Mouse (Mus musculus): ENCODE measurements at regions not wholly inside any gene's neighbourhood (a gene's known extent, or its start where the extent isn't known, plus 50 kb on each side); places are given as distances from the start of the nearest gene placed in this dataset.
"Not testable (repeated sequence)": the region's sequence is repeated elsewhere in the genome, so short reads cannot be mapped to it uniquely, and the experiment has no call there.

- DNase-seq (ENCODE audit: low read depth, low spot score) = no peak
These were observed 347.7 kb downstream of the Cypt12 start for GRCm38 (mm10) chr3:18295921-18296320.

- no peak for DNase-seq (ENCODE audit: low read depth, low spot score)
These were observed 350.5 kb downstream of the Cypt12 start for GRCm38 (mm10) chr3:18298699-18299098.

GRCm38 (mm10) chr3:18299502-18299901 is 351.3 kb downstream of the Cypt12 start:
- DNase-seq (ENCODE audit: low read depth, low spot score) = no peak

GRCm38 (mm10) chr3:18319433-18319832 is 371.2 kb downstream of the Cypt12 start:
- DNase-seq (ENCODE audit: low read depth, low spot score) = no peak

DNA sequence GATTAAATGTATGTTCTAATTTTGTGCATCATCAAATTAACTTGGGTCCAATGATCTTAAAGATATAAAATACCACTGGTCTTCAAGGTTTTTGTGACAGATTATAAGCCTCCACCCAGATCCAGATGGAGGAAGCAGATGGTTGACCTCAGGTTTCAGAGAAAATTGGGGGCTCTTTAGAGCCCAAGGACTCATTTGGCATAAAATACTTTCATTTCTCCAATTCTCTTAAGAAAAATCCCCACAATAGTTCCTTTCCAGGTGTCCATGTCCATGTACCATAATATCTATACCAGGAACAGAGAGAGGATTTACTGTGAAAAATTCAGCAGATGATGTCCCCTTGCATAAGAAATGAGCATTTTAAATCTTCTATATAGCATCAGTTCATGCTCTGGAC is 385.0 kb downstream of the Cypt12 start:
- DNase-seq (ENCODE audit: low read depth, low spot score) = no peak

GRCm38 (mm10) chr3:18339189-18339588 is 391.0 kb downstream of the Cypt12 start:
- DNase-seq (ENCODE audit: low read depth, low spot score) = no peak

GRCm38 (mm10) chr3:18341757-18342156 is 393.5 kb downstream of the Cypt12 start:
- no peak for DNase-seq (ENCODE audit: low read depth, low spot score)

DNA sequence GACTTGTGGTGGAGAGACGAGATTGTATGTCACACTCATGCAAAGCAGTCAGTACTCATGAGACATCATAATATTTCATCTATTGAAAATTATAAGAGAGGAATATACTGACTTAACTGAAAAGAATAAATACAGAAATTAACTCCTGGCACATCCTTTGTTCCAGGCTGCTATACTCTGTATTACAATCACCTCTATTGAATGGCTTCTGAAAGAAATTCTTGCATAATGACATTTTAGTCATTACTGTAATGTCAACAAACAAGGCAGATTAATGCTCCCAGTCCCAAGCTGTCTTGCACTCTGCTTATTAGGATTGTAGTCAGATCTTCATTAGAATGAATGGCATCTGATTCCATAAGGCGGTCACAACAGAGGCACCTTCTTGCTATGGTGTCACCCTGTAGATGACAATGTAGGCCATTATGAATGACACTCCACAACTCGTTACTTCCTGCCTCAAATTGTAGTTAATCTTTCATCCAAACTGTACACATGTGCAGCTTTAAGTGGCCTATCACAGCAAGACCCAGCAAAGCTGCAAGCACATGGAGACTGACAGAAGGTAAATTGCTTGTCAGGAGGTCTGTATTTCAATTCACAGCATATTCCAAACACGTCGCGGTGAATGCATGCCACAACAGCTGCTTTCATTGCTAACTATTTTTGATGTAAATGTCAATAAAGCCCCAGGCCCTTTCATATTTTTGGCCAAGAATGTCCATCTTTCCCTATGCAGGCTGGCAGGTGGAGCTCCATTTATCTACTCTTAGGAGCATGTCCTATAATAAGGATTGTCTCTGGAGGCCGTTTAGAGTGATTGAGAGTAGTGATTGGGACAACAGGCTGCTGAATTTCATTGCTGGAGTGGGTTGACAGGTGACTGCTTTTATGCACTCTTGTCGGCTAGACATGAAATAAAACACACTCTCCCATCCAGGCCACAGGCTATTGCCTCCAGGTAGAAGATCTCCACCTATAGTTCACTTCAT is 430.1 kb downstream of the Cypt12 start:
- no peak for DNase-seq (ENCODE audit: low read depth, low spot score)

DNA sequence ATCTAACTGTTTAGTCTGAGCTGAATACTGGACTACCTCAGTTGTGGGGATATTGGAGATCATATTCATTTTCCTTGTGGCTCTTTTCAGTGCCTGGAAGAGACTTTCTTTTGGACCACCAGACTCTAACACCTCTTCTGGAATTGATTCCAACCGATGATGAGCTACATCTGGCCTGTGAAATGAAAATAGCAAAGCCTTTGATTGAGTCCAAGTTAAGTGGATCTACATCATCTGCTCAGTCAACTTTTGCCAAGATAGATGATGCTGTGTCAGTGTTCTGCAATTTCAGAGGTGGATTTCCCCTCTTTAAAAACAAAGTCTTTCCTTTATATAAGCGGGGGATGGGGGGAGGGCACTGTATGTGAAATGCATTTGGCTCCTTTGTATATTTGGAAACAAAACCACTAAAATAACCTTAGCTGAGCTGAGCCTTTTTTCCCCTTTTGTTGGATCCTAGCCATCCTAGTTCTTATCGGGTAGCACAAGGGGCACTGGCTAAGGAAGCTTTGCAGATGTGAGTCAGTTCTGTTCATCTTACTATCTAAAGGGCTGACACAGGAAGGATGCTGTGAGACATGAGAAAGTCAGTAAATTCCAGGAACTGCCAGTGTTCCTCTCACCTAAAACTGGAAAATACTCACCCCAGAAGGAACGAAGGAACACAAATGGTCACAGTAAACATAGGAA is 473.8 kb downstream of the Cypt12 start:
- DNase-seq (ENCODE audit: low read depth, low spot score) = no peak

DNA sequence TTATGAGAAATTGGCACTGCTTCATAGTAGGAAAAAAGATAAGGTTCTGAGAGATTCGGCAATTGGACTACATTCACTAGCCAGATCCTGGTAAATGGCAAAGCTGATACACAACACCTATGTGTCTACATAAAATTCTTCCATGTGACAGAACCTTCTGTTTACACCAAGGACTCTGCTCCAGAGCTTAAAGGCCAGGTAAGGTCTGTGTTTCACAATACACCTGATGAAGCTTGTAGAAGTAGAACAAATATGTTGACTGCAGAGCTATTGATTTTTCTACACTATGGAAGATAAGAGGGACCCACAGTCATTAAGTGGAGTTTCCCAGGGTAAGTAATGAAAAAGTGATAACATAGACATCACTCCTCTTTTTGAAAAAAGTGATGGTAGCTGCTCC is 480.7 kb downstream of the Cypt12 start:
- DNase-seq (ENCODE audit: low read depth, low spot score) = no peak

GRCm38 (mm10) chr3:18438845-18439244 is 490.6 kb downstream of the Cypt12 start:
- no peak for DNase-seq (ENCODE audit: low read depth, low spot score)

DNA sequence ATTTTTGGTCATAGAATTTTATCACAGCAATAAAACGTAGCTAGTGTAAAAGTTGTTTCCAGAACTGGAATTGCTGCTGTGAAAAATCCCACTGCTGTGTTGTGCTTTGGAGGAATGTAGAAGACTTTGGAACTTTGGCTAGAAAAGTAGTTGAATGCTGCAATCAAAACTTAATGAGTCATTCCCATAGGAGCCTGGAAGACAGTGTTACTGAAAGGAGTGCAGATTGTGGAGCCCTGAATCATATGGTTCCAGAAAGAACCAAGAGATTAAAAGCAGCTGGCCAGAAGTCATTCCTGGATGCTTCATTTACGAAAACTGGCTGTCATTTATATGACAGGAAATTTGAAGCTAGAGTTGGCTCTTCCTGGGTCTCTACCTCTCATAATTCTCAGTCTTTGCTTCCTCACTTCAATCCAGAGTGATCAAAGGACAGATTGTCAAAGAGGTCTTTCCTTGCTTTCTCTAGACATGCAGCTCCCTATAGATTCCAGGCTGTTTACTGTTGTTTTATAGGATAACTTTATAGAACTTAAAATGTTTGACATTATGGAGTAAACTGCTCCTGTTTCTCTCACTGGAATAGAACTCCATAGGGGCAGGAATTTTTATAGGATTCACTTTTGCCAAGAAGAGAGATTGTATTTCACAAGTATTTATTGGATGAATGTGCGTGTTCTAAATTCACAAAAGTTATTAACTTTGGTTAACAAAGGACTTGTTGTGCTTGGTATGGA is 504.2 kb downstream of the Cypt12 start:
- DNase-seq (ENCODE audit: low read depth, low spot score) = no peak

- no peak for DNase-seq (ENCODE audit: low read depth, low spot score)
These were observed 505.2 kb downstream of the Cypt12 start for GRCm38 (mm10) chr3:18453220-18453985.

- DNase-seq (ENCODE audit: low read depth, low spot score) = no peak
These were observed 505.7 kb downstream of the Cypt12 start for GRCm38 (mm10) chr3:18453986-18454291.

GRCm38 (mm10) chr3:18454558-18455191 is 506.5 kb downstream of the Cypt12 start:
- DNase-seq (ENCODE audit: low read depth, low spot score) = not testable (repeated sequence)

- DNase-seq (ENCODE audit: low read depth, low spot score) = no peak
These were observed 508.0 kb downstream of the Cypt12 start for GRCm38 (mm10) chr3:18456033-18456690.

- no peak for DNase-seq (ENCODE audit: low read depth, low spot score)
These were observed 512.1 kb downstream of the Cypt12 start for GRCm38 (mm10) chr3:18460267-18460666.

DNA sequence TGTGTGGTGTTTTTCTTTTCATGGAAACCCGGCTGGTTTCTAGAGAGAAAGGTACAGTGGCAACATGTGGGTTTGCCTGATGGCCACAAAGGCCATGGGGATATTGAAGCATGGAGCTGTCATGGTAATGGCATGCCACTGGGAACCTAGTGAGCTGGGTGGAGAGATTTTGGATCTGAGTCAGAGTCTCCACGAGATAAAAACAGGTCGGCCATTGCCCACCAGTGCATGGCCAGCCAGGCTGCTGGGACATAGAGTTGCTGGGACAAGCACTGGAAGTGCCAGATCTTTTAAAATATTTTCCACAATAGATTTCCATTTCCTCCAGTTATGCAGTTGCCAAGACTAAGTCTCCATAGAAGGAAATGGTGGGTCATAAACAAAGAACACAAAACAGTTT is 523.6 kb downstream of the Cypt12 start:
- no peak for DNase-seq (ENCODE audit: low read depth, low spot score)

- DNase-seq (ENCODE audit: low read depth, low spot score) = no peak
These were observed 531.3 kb downstream of the Cypt12 start for GRCm38 (mm10) chr3:18479557-18479956.

- no peak for DNase-seq (ENCODE audit: low read depth, low spot score)
These were observed 533.8 kb downstream of the Cypt12 start for GRCm38 (mm10) chr3:18482006-18482405.
